Mouse (Mus musculus) adrenal gland (tissue): Measurements from ENCODE around the gene Cept1.
"Not testable (repeated sequence)": the region's sequence is repeated elsewhere in the genome, so short reads cannot be mapped to it uniquely, and the experiment has no call there.

ENCODE experiments used
- intact Hi-C: fragments of 180-260 bp; cut with DNase I; formaldehyde crosslinking; loops from one replicate; pipeline ENCODE4 v1.15.1; 2025
- long read RNA-seq, 2 experiments: library from polyadenylated mRNA; unstranded; transcript quantifications; one replicate each; pipeline ENCODE4 v2.0.0; 2020; ENCODE audit warnings: borderline replicate concordance in 1 of 2; ENCODE audit not compliant: insufficient replicate concordance in 1 of 2

Cept1 gene
- long read RNA-seq, experiment 1, transcript Cept1-202 (9 exons, 2,814 nt) = major isoform, 31 of 41 reads
- long read RNA-seq, experiment 1, transcript Cept1-201 (9 exons, 2,020 nt) = minor isoform, 5 of 41 reads
- long read RNA-seq, experiment 1, partial matches to known transcripts = 1 of 41 reads
- long read RNA-seq, experiment 1, other reads (novel, unspliced or antisense) = 4 of 41 reads
- long read RNA-seq, experiment 2, transcript Cept1-202 (9 exons, 2,814 nt) = major isoform, 32 of 43 reads
- long read RNA-seq, experiment 2, partial matches to known transcripts = 4 of 43 reads
- long read RNA-seq, experiment 2, other reads (novel, unspliced or antisense) = 7 of 43 reads

- intact Hi-C loops = loop anchor here (5.0 to 10.0 kb wide), 2 partner anchors 175 to 583 kb away; partner anchors contain the start of gene Atp5f1
Observed at GRCm38 (mm10) chr3:106547171-106547923, at the start of gene Cept1, which contains the start of gene Dram2. Gene Cept1 (minus strand): TSS chr3:106547802. Gene Dram2 (plus strand): TSS chr3:106547798.

GRCm38 (mm10) chr3:106593631-106594030 lies 46.0 kb upstream of the Cept1 start:
- intact Hi-C loops = not testable (repeated sequence)

- intact Hi-C loops = no loop called here
Observed at GRCm38 (mm10) chr3:106579296-106579695, 31.7 kb upstream of the Cept1 start.

GRCm38 (mm10) chr3:106573191-106573590 lies 25.6 kb upstream of the Cept1 start:
- intact Hi-C loops = no loop called here

GRCm38 (mm10) chr3:106565876-106566275 lies 18.3 kb upstream of the Cept1 start:
- intact Hi-C loops = no loop called here

- intact Hi-C loops = no loop called here
Observed at GRCm38 (mm10) chr3:106558271-106558670, 10.7 kb upstream of the Cept1 start.

GRCm38 (mm10) chr3:106555743-106556250 lies 8.2 kb upstream of the Cept1 start:
- intact Hi-C loops = no loop called here

- intact Hi-C loops = no loop called here
Observed at GRCm38 (mm10) chr3:106553411-106553810, 5.8 kb upstream of the Cept1 start.

GRCm38 (mm10) chr3:106548971-106549370 lies 1.4 kb upstream of the Cept1 start:
- intact Hi-C loops = loop anchor here (5.0 to 10.0 kb wide), 2 partner anchors 173 to 584 kb away; partner anchors contain the start of gene Atp5f1

GRCm38 (mm10) chr3:106547924-106548539 lies 430 bp upstream of the Cept1 start:
- intact Hi-C loops = loop anchor here (5.0 to 10.0 kb wide), 2 partner anchors 174 to 583 kb away; partner anchors contain the start of gene Atp5f1

- intact Hi-C loops = loop anchor here (5.0 to 10.0 kb wide), 2 partner anchors 177 to 580 kb away; partner anchors contain the start of gene Atp5f1
Observed at GRCm38 (mm10) chr3:106544721-106545316, 2.8 kb downstream of the Cept1 start.

GRCm38 (mm10) chr3:106533277-106533676 lies 14.3 kb downstream of the Cept1 start:
- intact Hi-C loops = no loop called here

GRCm38 (mm10) chr3:106528032-106528431 lies 19.6 kb downstream of the Cept1 start:
- intact Hi-C loops = no loop called here

- intact Hi-C loops = no loop called here
Observed at GRCm38 (mm10) chr3:106526411-106526810, 21.2 kb downstream of the Cept1 start.

- intact Hi-C loops = no loop called here
Observed at GRCm38 (mm10) chr3:106522730-106523129, 24.9 kb downstream of the Cept1 start.

GRCm38 (mm10) chr3:106515016-106515415 lies 32.6 kb downstream of the Cept1 start:
- intact Hi-C loops = no loop called here

- intact Hi-C loops = no loop called here
Observed at GRCm38 (mm10) chr3:106510669-106511068, 36.9 kb downstream of the Cept1 start.

- intact Hi-C loops = no loop called here
Observed at GRCm38 (mm10) chr3:106502892-106503291, 44.7 kb downstream of the Cept1 start.

GRCm38 (mm10) chr3:106500510-106500909 lies 47.1 kb downstream of the Cept1 start:
- intact Hi-C loops = no loop called here

- intact Hi-C loops = no loop called here
Observed at GRCm38 (mm10) chr3:106496996-106497395, 50.6 kb downstream of the Cept1 start.
